Mouse (Mus musculus): Measurements from ENCODE around the gene Rbbp9. TPM values are rescaled to one million over a fixed set of nuclear protein-coding genes. Genes with fewer than 3 reads are reported as not detected.

Gene Rbbp9
- polyA plus RNA-seq, 1 experiment: 6.0 TPM

GRCm38 (mm10) chr2:144527821-144528174 is 22.9 kb downstream of the Rbbp9 start:
- Histone ChIP-seq H3K27me3 (ENCODE audit: control insufficient read depth, insufficient read depth, insufficient read length) (no peaks in the 10 kb centered on the region), H3K79me3 (ENCODE audit: low read depth) (peaks cover 23% of the 10 kb centered on the region), H3K4me3 (ENCODE audit: insufficient read depth, poor library complexity, severe bottlenecking) (peak overlapping the region; percentile 98), H3K36me3 (ENCODE audit: control insufficient read depth, insufficient read depth) (peaks cover 32% of the 10 kb centered on the region), H3K79me2 (ENCODE audit: control insufficient read depth, insufficient read depth) (peaks cover 32% of the 10 kb centered on the region), H3ac (ENCODE audit: control insufficient read depth, insufficient read length, low read depth) (peak overlapping the region; percentile 87)
- TF ChIP-seq FOSL1 (IDR thresholded peaks at IDR 0.05; ENCODE audit: insufficient read depth, low read length, poor library complexity, severe bottlenecking) (no peak), MAX (IDR thresholded peaks at IDR 0.05) (no peak), CEBPB (IDR thresholded peaks at IDR 0.05; ENCODE audit: low read depth) (no peak), CTCF (IDR thresholded peaks at IDR 0.05; ENCODE audit: control insufficient read depth, insufficient read depth, insufficient read length) (no peak), USF1 (IDR thresholded peaks at IDR 0.05; ENCODE audit: low read depth) (no peak), MYOG (IDR thresholded peaks at IDR 0.05; ENCODE audit: control insufficient read depth, extremely low read depth, insufficient read length) (no peak), MYOD1 (IDR thresholded peaks at IDR 0.05; ENCODE audit: control insufficient read depth, insufficient read length, low read depth) (no peak)

- no peaks in the 10 kb centered on the region for H3K27me3 ChIP-seq (ENCODE audit: control insufficient read depth, insufficient read depth, insufficient read length)
- peak within 1 kb of the TSS; percentile 87 for H3ac ChIP-seq (ENCODE audit: control insufficient read depth, insufficient read length, low read depth)
- H3K4me3 ChIP-seq (ENCODE audit: insufficient read depth, poor library complexity, severe bottlenecking): peak within 1 kb of the TSS; percentile 98
- peaks cover 26% of the 10 kb centered on the region for H3K36me3 ChIP-seq (ENCODE audit: control insufficient read depth, insufficient read depth)
- H3K79me3 ChIP-seq (ENCODE audit: low read depth): peaks cover 23% of the 10 kb centered on the region
- peaks cover 32% of the 10 kb centered on the region for H3K79me2 ChIP-seq (ENCODE audit: control insufficient read depth, insufficient read depth)
- TF ChIP-seq MAX (IDR thresholded peaks at IDR 0.05): peak; percentile 100
- TF ChIP-seq MYOD1 (IDR thresholded peaks at IDR 0.05; ENCODE audit: control insufficient read depth, insufficient read length, low read depth): no peak
Observed at GRCm38 (mm10) chr2:144526981-144527820, 23.5 kb downstream of the Rbbp9 start, which contains the start of the genes Dzank1 and Polr3f. Gene Dzank1, minus strand, starts transcription at chr2:144527414. Gene Polr3f, plus strand, starts transcription at chr2:144527718.

GRCm38 (mm10) chr2:144525856-144526255 is 24.8 kb downstream of the Rbbp9 start:
- no peak overlapping the region for H3ac ChIP-seq (ENCODE audit: control insufficient read depth, insufficient read length, low read depth)
- no peak overlapping the region for H3K4me3 ChIP-seq (ENCODE audit: insufficient read depth, poor library complexity, severe bottlenecking)
- peaks cover 32% of the 10 kb centered on the region for H3K79me2 ChIP-seq (ENCODE audit: control insufficient read depth, insufficient read depth)
- peaks cover 14% of the 10 kb centered on the region for H3K36me3 ChIP-seq (ENCODE audit: control insufficient read depth, insufficient read depth)
- peaks cover 18% of the 10 kb centered on the region for H3K79me3 ChIP-seq (ENCODE audit: low read depth)
- no peak for TF ChIP-seq FOSL1 (IDR thresholded peaks at IDR 0.05; ENCODE audit: insufficient read depth, low read length, poor library complexity, severe bottlenecking)
- TF ChIP-seq USF1 (IDR thresholded peaks at IDR 0.05; ENCODE audit: low read depth): no peak
- no peak for TF ChIP-seq MYOD1 (IDR thresholded peaks at IDR 0.05; ENCODE audit: control insufficient read depth, insufficient read length, low read depth)
- TF ChIP-seq MAX (IDR thresholded peaks at IDR 0.05): no peak
- TF ChIP-seq MYOG (IDR thresholded peaks at IDR 0.05; ENCODE audit: control insufficient read depth, extremely low read depth, insufficient read length): no peak
- TF ChIP-seq CEBPB (IDR thresholded peaks at IDR 0.05; ENCODE audit: low read depth): no peak
- no peaks in the 10 kb centered on the region for H3K27me3 ChIP-seq (ENCODE audit: control insufficient read depth, insufficient read depth, insufficient read length)

GRCm38 (mm10) chr2:144519772-144520171 is 30.9 kb downstream of the Rbbp9 start:
- Histone ChIP-seq H3K4me3 (ENCODE audit: insufficient read depth, poor library complexity, severe bottlenecking) (no peak overlapping the region), H3K79me2 (ENCODE audit: control insufficient read depth, insufficient read depth) (no peaks in the 10 kb centered on the region), H3K79me3 (ENCODE audit: low read depth) (no peaks in the 10 kb centered on the region), H3ac (ENCODE audit: control insufficient read depth, insufficient read length, low read depth) (no peak overlapping the region), H3K36me3 (ENCODE audit: control insufficient read depth, insufficient read depth) (no peaks in the 10 kb centered on the region), H3K27me3 (ENCODE audit: control insufficient read depth, insufficient read depth, insufficient read length) (no peaks in the 10 kb centered on the region)
- TF ChIP-seq MYOG (IDR thresholded peaks at IDR 0.05; ENCODE audit: control insufficient read depth, extremely low read depth, insufficient read length) (no peak), MYOD1 (IDR thresholded peaks at IDR 0.05; ENCODE audit: control insufficient read depth, insufficient read length, low read depth) (no peak), MAX (IDR thresholded peaks at IDR 0.05) (no peak), CTCF (IDR thresholded peaks at IDR 0.05; ENCODE audit: control insufficient read depth, insufficient read depth, insufficient read length) (no peak), USF1 (IDR thresholded peaks at IDR 0.05; ENCODE audit: low read depth) (no peak), CEBPB (IDR thresholded peaks at IDR 0.05; ENCODE audit: low read depth) (no peak), FOSL1 (IDR thresholded peaks at IDR 0.05; ENCODE audit: insufficient read depth, low read length, poor library complexity, severe bottlenecking) (no peak)

GRCm38 (mm10) chr2:144514619-144515018 is 36.0 kb downstream of the Rbbp9 start:
- Histone ChIP-seq H3K27me3 (ENCODE audit: control insufficient read depth, insufficient read depth, insufficient read length) (no peaks in the 10 kb centered on the region), H3K79me3 (ENCODE audit: low read depth) (no peaks in the 10 kb centered on the region), H3K79me2 (ENCODE audit: control insufficient read depth, insufficient read depth) (no peaks in the 10 kb centered on the region), H3K36me3 (ENCODE audit: control insufficient read depth, insufficient read depth) (no peaks in the 10 kb centered on the region), H3ac (ENCODE audit: control insufficient read depth, insufficient read length, low read depth) (no peak overlapping the region), H3K4me3 (ENCODE audit: insufficient read depth, poor library complexity, severe bottlenecking) (no peak overlapping the region)
- TF ChIP-seq MYOD1 (IDR thresholded peaks at IDR 0.05; ENCODE audit: control insufficient read depth, insufficient read length, low read depth) (no peak), MYOG (IDR thresholded peaks at IDR 0.05; ENCODE audit: control insufficient read depth, extremely low read depth, insufficient read length) (no peak), CTCF (IDR thresholded peaks at IDR 0.05; ENCODE audit: control insufficient read depth, insufficient read depth, insufficient read length) (no peak), MAX (IDR thresholded peaks at IDR 0.05) (no peak), CEBPB (IDR thresholded peaks at IDR 0.05; ENCODE audit: low read depth) (no peak), FOSL1 (IDR thresholded peaks at IDR 0.05; ENCODE audit: insufficient read depth, low read length, poor library complexity, severe bottlenecking) (no peak), USF1 (IDR thresholded peaks at IDR 0.05; ENCODE audit: low read depth) (no peak)

Measured in C2C12 (cell line).